Mouse (Mus musculus) liver, postnatal 0 days (tissue): ENCODE measurements around the gene 2010111I01Rik. TPM values are rescaled to one million over a fixed set of nuclear protein-coding genes. Genes with fewer than 3 reads are reported as not detected.

ENCODE experiments used
- ATAC-seq: fragments of 200-750 bp; cut with Nextera tagmentation; 2 replicates; pipeline ENCODE4 v1.8.0; 2017; ENCODE audit warnings: mild to moderate bottlenecking, moderate library complexity
- DNase-seq: peaks from one replicate; pipeline ENCODE4 v3.0.0-alpha.2; 2016
- H3K27ac ChIP-seq: fragments of 300-500 bp; sonication (generic); 2 replicates; pipeline ENCODE4 v1.5.1; 2014; ENCODE audit warnings: antibody characterized with exemption, moderate library complexity, mild to moderate bottlenecking, low read depth
- H3K27me3 ChIP-seq: fragments of 300-500 bp; sonication (generic); 2 replicates; pipeline ENCODE4 v1.6.1; 2014; ENCODE audit warnings: low read length, control low read depth, mixed read lengths; ENCODE audit not compliant: insufficient read depth
- H3K36me3 ChIP-seq: fragments of 300-500 bp; sonication (generic); replicated peaks from 2 replicates; pipeline ENCODE4 v1.6.1; 2014; ENCODE audit warnings: mild to moderate bottlenecking, control low read depth, low read length, moderate library complexity, mixed read lengths; ENCODE audit not compliant: insufficient read depth
- H3K4me1 ChIP-seq: fragments of 300-500 bp; sonication (generic); 2 replicates; pipeline ENCODE4 v1.6.1; 2014; ENCODE audit warnings: antibody characterized with exemption, mild to moderate bottlenecking, control low read depth; ENCODE audit not compliant: insufficient read depth
- H3K4me2 ChIP-seq: fragments of 300-500 bp; sonication (generic); 2 replicates; pipeline ENCODE4 v1.6.1; 2014; ENCODE audit warnings: low read depth, mild to moderate bottlenecking, low read length, moderate library complexity, mixed read lengths
- H3K4me3 ChIP-seq: fragments of 300-500 bp; sonication (generic); 2 replicates; pipeline ENCODE4 v1.5.1; 2014; ENCODE audit warnings: low read depth, low read length
- H3K9ac ChIP-seq: fragments of 300-500 bp; sonication (generic); replicated peaks from 2 replicates; pipeline ENCODE4 v1.6.1; 2014; ENCODE audit warnings: mild to moderate bottlenecking, moderate library complexity
- H3K9me3 ChIP-seq: fragments of 300-500 bp; sonication (generic); 2 replicates; pipeline ENCODE4 v1.6.1; 2016; ENCODE audit warnings: mild to moderate bottlenecking, control low read depth, low read length, mixed read lengths
- CTCF ChIP-seq: sonication (generic); IDR thresholded peaks from 2 replicates; pipeline ENCODE4 v1.5.1; 2016; ENCODE audit warnings: antibody characterized with exemption, low read depth
- EP300 ChIP-seq: IDR thresholded peaks from 2 replicates; pipeline ENCODE4 v1.6.1; 2016; ENCODE audit warnings: antibody characterized with exemption, low read depth, mild to moderate bottlenecking
- WGBS: fragments of 180-500 bp; shearing (Covaris S2); extraction: QIAGEN DNeasy Blood & Tissue Kit; methylation state at CpG from one replicate; pipeline ENCODE4 v1.1.7; 2014; ENCODE audit not compliant: insufficient replicate concordance; 5-methylcytosine and 5-hydroxymethylcytosine counted together
- polyA plus RNA-seq: library from polyadenylated mRNA; unstranded; fragments of >200 nt; fragmentation: Nextera tagmentation; extraction: Ambion mirVana; gene quantifications from 2 replicates; pipeline ENCODE4 v1.2.1, GENCODE M21; 2015

2010111I01Rik gene
- polyA plus RNA-seq, 1 experiment from 2014 or later, result 22.9 TPM

- no peak overlapping the region for H3K27ac ChIP-seq
- TF ChIP-seq CTCF (no peak), EP300 (no peak)
- 72% methylated on average over 6 of the region's 6 CpGs for WGBS
- H3K36me3 ChIP-seq, result no peaks in the 10 kb centered on the region
- H3K4me1 ChIP-seq, result no peaks in the 10 kb centered on the region
- no peak overlapping the region for H3K4me3 ChIP-seq
- DNase-seq (no peak), ATAC-seq (no peak)
- no peaks in the 10 kb centered on the region for H3K27me3 ChIP-seq
- no peaks in the 10 kb centered on the region for H3K9me3 ChIP-seq
- H3K4me2 ChIP-seq, result no peak overlapping the region
- H3K9ac ChIP-seq, result no peak overlapping the region
Measured at GRCm38 (mm10) chr13:63174252-63175020, 209.7 kb downstream of the 2010111I01Rik start.

GRCm38 (mm10) chr13:63176131-63176530, 211.4 kb downstream of the 2010111I01Rik start:
- Histone ChIP-seq H3K4me2 (no peak overlapping the region), H3K36me3 (no peaks in the 10 kb centered on the region), H3K27ac (no peak overlapping the region), H3K9ac (no peak overlapping the region), H3K27me3 (no peaks in the 10 kb centered on the region), H3K4me3 (no peak overlapping the region), H3K9me3 (no peaks in the 10 kb centered on the region), H3K4me1 (no peaks in the 10 kb centered on the region)
- WGBS, result 77% methylated on average over 4 of the region's 4 CpGs
- TF ChIP-seq CTCF (no peak), EP300 (no peak)
- no peak for ATAC-seq
- DNase-seq, result no peak

GRCm38 (mm10) chr13:63177232-63177631, 212.5 kb downstream of the 2010111I01Rik start:
- H3K4me1 ChIP-seq, result no peaks in the 10 kb centered on the region
- no peaks in the 10 kb centered on the region for H3K36me3 ChIP-seq
- H3K4me2 ChIP-seq, result no peak overlapping the region
- H3K9me3 ChIP-seq, result no peaks in the 10 kb centered on the region
- no peak overlapping the region for H3K27ac ChIP-seq
- H3K9ac ChIP-seq, result no peak overlapping the region
- TF ChIP-seq EP300 (no peak), CTCF (no peak)
- H3K27me3 ChIP-seq, result no peaks in the 10 kb centered on the region
- DNase-seq (no peak), ATAC-seq (no peak)
- H3K4me3 ChIP-seq, result no peak overlapping the region
- 80% methylated on average over 4 of the region's 4 CpGs for WGBS

GRCm38 (mm10) chr13:63180641-63181235, 216.0 kb downstream of the 2010111I01Rik start:
- Histone ChIP-seq H3K9ac (no peak overlapping the region), H3K27ac (no peak overlapping the region), H3K36me3 (no peaks in the 10 kb centered on the region), H3K27me3 (no peaks in the 10 kb centered on the region), H3K4me3 (no peak overlapping the region), H3K4me2 (no peak overlapping the region), H3K4me1 (no peaks in the 10 kb centered on the region), H3K9me3 (no peaks in the 10 kb centered on the region)
- WGBS, result 73% methylated on average over 4 of the region's 4 CpGs
- TF ChIP-seq EP300 (no peak), CTCF (no peak)
- ATAC-seq (no peak), DNase-seq (no peak)

- Histone ChIP-seq H3K4me2 (no peak overlapping the region), H3K9me3 (no peaks in the 10 kb centered on the region), H3K9ac (no peak overlapping the region), H3K27ac (no peak overlapping the region), H3K4me1 (peaks cover 6% of the 10 kb centered on the region), H3K27me3 (no peaks in the 10 kb centered on the region), H3K4me3 (no peak overlapping the region), H3K36me3 (no peaks in the 10 kb centered on the region)
- WGBS, result 81% methylated on average over 6 of the region's 6 CpGs
- TF ChIP-seq EP300, result no peak
- no peak for TF ChIP-seq CTCF
- ATAC-seq, result no peak
- no peak for DNase-seq
Measured at GRCm38 (mm10) chr13:63184946-63185345, 220.3 kb downstream of the 2010111I01Rik start.

- Histone ChIP-seq H3K4me1 (peaks cover 6% of the 10 kb centered on the region), H3K36me3 (no peaks in the 10 kb centered on the region), H3K27ac (no peak overlapping the region), H3K9me3 (no peaks in the 10 kb centered on the region), H3K4me3 (no peak overlapping the region), H3K27me3 (no peaks in the 10 kb centered on the region), H3K9ac (no peak overlapping the region), H3K4me2 (no peak overlapping the region)
- 72% methylated on average over 4 of the region's 4 CpGs for WGBS
- TF ChIP-seq EP300 (no peak), CTCF (no peak)
- no peak for DNase-seq
- no peak for ATAC-seq
Measured at GRCm38 (mm10) chr13:63186217-63186616, 221.5 kb downstream of the 2010111I01Rik start.
